Mouse (Mus musculus) gastrocnemius, adult 2 months (tissue): ENCODE data around the gene Ptpro. TPM values are rescaled to one million over a fixed set of nuclear protein-coding genes. Genes with fewer than 3 reads are reported as not detected.
"Not testable (repeated sequence)": the region's sequence is repeated elsewhere in the genome, so short reads cannot be mapped to it uniquely, and the experiment has no call there.

ENCODE experiments used
- DNase-seq: peaks from one replicate; pipeline ENCODE4 v3.0.0; 2022
- H3K27ac ChIP-seq: fragments of 200-600 bp; 2 replicates; pipeline ENCODE4 v1.8.1; 2022; ENCODE audit warnings: mild to moderate bottlenecking
- H3K4me3 ChIP-seq: fragments of 200-600 bp; 2 replicates; pipeline ENCODE4 v1.8.1; 2022; ENCODE audit warnings: mild to moderate bottlenecking, moderate library complexity
- CTCF ChIP-seq: fragments of 200-600 bp; IDR thresholded peaks from 2 replicates; pipeline ENCODE4 v1.8.1; 2022; ENCODE audit warnings: antibody characterized with exemption, mild to moderate bottlenecking, moderate library complexity
- intact Hi-C: fragments of 180-260 bp; cut with DNase I; formaldehyde crosslinking; loops from one replicate; pipeline ENCODE4 v1.15.1; 2025
- total RNA-seq, 2 experiments: library from RNA; stranded (reverse); gene quantifications; 2 replicates each; pipeline ENCODE4 v1.2.3; 2021

Ptpro gene
- total RNA-seq, 2 experiments from 2014 or later, result 0.26 to 0.73 TPM

DNA sequence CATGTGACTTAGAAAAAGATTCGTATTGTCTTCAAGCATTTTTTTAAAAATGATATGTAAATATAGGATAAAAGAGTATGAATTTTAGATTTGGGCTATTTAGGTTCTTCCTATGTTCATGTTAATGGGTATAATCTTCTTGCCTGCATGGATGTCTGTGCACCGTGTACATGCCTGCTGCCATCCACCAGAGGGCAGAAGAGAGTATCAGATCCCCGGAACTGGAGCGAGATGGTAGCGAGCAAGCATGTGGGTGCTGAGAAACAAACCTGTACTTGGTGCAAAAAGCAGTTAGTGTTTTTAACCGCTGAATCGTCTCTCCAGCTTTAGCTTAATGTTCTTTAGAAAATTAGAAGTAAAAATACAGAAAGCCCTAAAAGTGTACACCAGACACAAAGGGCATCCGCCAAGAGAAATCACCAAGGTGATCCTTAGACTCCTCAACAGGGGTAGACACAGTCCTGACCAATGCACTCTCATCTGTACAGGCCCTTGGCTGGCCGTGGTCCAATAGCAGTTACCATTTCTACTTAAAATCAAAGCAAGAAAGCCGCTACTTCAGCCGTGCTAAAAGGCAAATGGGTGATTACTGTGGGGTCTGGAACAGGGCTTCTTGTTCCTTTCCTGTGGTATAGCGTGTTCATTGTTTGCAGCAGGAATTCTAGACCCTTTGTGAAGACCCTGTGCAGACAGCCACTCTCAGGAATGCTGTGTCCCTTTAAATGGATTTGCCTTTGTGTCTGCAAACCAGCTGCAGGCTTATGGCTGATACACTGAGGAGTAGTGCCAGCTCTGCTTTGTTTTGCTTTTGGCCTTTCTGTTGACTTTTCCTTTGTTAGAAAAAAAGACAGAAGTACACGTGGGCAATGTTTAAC is 162.6 kb downstream of the Ptpro start:
- DNase-seq, result peak; percentile 24
- TF ChIP-seq CTCF, result peak; percentile 79
- intact Hi-C loops, result no loop called here

DNA sequence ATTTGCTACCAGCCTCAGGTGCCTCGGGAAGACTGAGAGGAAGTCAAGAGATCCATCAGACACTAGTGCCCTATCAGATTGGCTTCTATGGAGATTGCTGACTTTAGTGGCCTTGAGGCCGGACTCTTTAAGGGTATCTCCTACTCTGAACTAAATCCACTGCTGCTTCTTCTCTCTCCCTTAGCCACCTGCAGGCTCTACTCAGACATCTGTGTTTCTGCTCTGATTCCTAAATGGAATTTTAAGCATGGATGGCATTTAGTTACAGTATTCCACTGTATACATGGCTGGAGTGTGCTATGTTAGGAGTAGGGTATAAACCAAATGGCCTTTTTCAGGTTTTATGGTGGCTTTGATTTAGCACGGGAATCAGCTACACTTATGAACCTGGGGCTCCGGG is 170.7 kb downstream of the Ptpro start:
- DNase-seq, result no peak
- Histone ChIP-seq H3K4me3 (no peak overlapping the region), H3K27ac (no peak overlapping the region)
- TF ChIP-seq CTCF, result no peak
- intact Hi-C loops, result no loop called here

More for the DNA sequence above, 162.6 kb downstream of the Ptpro start:
- Histone ChIP-seq H3K4me3 (no peak overlapping the region), H3K27ac (no peak overlapping the region)

DNA sequence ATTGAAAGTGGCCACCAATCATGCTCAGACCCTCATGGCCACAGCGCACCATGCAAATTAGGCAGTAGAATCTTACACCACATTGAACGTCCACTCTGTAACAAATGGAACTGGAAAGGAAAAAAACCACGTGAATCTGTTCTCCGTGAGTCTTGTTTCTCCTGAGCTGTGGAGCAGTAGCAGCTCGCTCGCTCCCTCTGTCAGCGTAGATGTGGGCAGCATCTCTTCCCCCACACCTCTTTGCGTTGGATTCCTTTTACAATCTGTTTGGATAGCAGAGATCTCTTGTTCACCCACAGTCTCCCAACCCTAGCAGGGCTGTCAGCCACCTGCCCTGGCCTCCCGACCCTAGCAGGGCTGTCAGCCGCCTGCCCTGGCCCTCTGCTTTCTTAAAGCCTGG is 171.7 kb downstream of the Ptpro start:
- TF ChIP-seq CTCF, result no peak
- DNase-seq, result no peak
- intact Hi-C loops, result no loop called here
- Histone ChIP-seq H3K4me3 (no peak overlapping the region), H3K27ac (no peak overlapping the region)

DNA sequence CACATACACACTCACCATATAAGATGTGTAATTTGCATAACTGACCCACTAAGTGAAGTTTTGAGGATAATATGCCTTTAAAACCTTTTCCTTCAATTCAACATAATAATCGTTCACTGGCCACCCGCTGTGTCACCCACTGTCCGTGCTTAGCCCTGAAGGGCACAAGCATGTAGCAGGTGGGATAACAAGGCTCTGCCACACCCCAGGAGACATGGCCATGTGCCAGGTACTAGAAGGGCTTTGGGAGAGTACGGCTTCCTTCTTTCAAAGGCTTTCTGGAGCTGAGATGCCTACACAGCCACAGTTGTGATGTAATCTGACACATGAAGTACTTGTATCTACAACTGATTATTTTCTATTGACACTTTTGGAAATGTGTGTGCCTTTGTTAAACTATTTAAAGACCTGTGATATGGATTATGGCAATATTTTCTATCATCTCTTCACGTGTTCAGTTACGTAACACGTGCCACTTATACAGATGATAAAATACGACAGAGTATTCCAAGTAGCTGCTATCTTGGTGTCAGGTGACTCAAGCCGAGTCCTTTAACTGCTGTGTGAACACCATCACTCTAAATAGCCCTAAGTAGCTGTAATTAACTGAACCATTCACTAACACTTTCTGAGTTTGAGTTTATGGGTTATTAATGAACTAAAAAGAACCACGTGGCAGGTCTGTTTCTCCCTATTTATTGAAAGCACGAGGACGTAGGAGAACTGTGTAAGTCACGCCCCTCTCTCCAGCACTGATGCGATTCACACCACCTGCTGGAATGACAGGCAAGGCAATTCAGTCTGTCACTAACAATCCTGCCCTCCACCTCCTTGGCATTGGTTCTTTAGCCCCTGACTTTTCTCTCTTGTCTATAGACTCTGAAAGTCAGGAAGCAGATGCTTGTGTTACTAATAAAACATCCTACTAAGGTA is 173.6 kb downstream of the Ptpro start:
- TF ChIP-seq CTCF, result no peak
- Histone ChIP-seq H3K27ac (no peak overlapping the region), H3K4me3 (no peak overlapping the region)
- no peak for DNase-seq
- intact Hi-C loops, result no loop called here

DNA sequence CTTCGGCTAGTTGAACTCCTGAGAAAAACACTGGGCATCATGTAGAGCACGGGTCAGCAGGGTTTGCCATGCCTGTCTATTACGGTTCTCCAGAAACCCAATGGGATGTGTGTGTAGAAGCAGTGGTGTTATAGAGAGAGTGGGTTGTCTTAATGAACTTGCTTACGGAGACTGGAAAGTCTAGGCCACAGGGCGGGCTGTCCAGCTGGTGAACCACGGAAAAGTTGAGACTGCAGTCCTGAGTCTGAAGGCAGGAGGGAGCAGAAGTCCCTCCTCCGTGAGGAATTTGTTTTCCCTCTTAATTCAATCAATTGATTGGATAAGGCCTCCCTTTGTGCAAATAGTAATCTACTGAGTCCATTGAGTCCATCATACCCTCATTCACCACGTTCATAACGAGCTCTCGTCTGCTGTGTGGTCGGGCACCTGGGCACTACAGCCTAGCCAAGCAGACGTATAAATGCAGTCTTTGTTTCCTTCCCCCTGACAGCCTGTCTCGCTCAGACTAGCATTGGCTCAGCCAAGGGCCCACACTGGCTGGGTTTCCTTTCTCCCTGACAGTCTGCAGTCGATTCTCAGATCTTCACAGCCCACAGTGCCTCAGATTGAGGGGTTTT is 181.5 kb downstream of the Ptpro start:
- intact Hi-C loops, result no loop called here
- DNase-seq, result no peak
- H3K27ac ChIP-seq, result no peak overlapping the region
- TF ChIP-seq CTCF, result no peak
- no peak overlapping the region for H3K4me3 ChIP-seq

DNA sequence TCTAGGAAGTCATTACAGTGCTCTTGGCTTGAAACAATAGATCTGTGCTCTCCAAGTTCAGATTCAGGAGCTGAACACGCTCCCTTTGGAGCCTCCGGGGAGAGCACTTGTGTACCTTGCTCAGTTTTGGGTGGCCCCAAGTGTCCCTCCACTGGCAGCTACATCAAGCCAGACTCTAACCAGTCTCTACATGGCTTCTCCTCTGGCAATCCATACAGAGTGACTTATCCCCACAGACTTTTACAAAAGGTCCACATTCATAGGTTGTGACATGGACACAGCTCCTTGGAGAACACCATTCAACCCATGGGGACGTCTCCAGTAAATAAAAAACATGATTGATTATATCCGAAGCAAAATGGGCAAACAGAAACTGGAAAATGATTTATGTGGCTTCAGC is 185.4 kb downstream of the Ptpro start:
- TF ChIP-seq CTCF, result no peak
- intact Hi-C loops, result no loop called here
- Histone ChIP-seq H3K27ac (no peak overlapping the region), H3K4me3 (no peak overlapping the region)
- no peak for DNase-seq

DNA sequence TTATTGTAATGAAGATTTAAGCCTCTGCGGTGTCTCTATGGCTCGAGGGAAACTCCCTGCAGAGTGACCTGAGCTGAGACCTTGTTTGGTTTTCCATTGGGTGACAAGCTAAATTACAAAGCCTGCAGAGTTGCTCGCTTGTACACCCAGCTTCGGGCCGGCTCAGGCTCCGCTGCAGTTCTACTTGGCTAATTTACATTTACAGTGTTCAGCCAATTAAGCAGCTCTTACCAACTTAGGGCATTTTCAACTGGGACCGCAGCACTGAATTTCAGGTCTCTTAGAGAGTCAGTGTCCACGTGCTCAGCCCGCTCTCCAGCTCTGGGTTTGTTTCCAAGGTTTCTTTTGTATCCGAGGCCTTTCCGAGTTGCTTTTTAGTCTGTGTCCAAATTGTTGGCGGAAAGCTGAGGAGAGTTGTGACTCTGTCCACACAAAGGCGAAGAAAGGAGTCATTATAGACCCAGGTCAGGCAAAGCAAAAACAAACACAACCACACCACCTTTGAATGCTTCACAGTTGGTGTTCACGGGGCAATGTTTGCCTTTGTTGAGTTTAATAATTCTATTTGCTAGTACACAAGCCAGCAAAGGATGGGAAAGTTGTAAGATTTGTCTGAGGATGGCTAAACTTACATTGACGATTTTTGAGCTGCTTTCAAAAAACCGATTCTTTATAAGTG is 185.9 kb downstream of the Ptpro start:
- intact Hi-C loops, result no loop called here
- no peak for TF ChIP-seq CTCF

DNA sequence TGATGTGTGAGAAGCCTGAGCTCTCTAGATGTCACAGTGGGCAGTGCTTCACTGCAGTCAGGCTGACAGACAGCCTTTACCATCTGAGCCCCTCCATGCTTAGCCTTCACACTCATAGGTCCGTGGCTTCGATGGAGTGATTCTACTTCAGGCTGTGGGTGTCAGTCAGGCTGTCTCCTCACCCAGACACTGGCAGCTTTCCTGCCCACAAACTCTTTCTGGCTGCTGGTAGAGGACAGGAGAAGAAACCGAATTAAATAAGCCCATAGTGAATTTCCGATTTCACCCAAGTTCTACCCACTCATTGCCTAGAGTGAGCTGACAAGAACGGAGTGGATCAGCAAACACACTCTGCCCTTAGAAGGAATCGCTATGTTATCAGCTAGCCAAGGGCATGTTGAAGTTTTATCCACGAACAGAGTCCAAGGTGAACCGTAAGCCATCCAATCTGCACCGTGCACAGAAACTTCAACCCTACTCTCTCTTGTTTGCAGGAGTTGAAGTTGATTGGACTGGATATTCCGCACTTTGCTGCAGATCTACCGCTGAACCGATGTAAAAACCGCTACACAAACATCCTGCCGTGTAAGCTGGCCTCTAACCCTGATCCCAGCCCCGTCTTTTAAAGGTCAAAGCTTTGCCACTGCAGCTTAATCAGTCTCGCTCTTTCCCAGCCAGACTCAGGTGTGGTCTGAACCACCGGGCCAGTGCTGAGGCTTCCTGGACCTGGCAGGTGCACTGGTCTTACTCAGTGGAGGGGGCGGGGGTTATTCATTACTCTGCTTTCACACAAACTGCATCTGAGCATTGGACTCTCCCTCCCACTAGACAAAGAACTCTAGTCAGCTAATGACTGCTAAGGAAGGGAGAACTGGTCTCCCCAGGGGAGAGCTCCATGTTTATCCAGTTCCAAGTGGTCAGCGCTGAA is 188.7 kb downstream of the Ptpro start:
- no peak for DNase-seq
- TF ChIP-seq CTCF, result no peak
- Histone ChIP-seq H3K27ac (no peak overlapping the region), H3K4me3 (no peak overlapping the region)
- intact Hi-C loops, result no loop called here

More for the DNA sequence above, 185.9 kb downstream of the Ptpro start:
- Histone ChIP-seq H3K4me3 (no peak overlapping the region), H3K27ac (no peak overlapping the region)
- DNase-seq, result no peak

DNA sequence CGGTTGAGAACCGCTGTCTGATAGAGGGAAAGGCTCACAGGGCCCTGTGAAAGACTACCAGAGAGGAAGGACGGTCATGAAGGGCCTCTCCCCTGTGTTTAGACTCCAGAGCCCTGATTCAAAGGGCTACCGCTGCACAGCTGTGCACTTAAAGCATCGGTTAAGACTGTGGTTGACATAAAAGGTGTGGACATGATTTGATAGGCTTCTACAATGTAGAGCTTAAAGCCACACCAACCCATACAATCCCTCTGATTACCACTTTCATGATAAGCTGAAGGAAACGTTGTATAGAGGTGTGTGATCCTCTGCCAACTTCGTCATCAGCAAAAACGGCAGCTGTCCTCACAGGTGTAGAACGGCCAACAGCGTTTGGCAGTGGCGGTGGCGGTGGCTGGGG is 191.0 kb downstream of the Ptpro start:
- no peak for DNase-seq
- intact Hi-C loops, result no loop called here
- Histone ChIP-seq H3K27ac (no peak overlapping the region), H3K4me3 (no peak overlapping the region)
- TF ChIP-seq CTCF, result no peak

DNA sequence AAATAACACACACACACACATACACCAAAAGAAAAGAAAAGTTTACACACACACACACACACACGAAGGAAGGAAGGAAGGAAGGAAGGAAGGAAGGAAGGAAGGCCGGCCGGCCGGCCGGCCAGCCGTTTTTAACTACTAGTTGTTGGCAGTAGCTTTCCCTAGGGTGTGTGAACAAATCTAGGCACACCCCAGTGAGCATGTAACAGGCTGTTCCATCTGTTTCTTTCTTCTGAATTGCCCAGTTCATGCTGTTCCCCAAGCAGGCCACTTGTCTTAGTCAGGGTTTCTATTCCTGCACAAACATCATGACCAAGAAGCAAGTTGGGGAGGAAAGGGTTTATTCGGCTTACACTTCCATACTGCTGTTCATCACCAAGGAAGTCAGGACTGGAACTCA is 194.0 kb downstream of the Ptpro start:
- DNase-seq, result not testable (repeated sequence)

DNA sequence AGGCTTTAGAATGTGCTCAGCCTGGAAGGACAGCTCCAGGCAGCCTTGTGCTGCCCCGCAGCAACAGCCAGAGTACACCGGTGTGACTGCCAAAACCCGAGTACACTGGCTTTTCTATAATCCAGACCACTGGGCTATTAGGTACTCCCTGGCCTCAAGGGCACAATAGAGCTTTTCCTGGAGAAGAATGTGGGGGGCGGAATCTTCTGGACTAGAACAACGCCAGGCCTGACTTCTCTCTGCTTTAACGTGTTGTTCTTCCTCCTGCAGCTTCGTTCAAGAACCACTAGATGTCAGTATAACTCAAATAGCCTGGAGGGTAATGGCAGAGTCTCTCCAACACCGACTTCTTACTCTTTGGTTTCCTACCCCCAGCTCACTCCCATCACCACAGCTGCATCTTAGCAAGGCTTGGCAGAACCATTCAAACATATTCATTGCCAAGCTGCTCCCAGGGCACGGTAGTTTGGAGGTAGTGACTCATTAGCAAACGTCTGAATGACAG is 203.5 kb downstream of the Ptpro start:
- peak; percentile 94 for TF ChIP-seq CTCF
- peak overlapping the region; percentile 51 for H3K4me3 ChIP-seq
- peak; percentile 38 for DNase-seq
- H3K27ac ChIP-seq, result peak overlapping the region; percentile 41; the same call in 1 of the 2 replicates
- intact Hi-C loops, result loop anchor here (1.0 kb wide), 1 partner anchor 269 kb away; no protein-coding TSS in a partner anchor

More for the DNA sequence above, 194.0 kb downstream of the Ptpro start:
- H3K27ac ChIP-seq, intact Hi-C loops, H3K4me3 ChIP-seq: not testable (repeated sequence)
